27 mouse cellular contexts compared by ENCODE assay signal in the genomic region with DNA sequence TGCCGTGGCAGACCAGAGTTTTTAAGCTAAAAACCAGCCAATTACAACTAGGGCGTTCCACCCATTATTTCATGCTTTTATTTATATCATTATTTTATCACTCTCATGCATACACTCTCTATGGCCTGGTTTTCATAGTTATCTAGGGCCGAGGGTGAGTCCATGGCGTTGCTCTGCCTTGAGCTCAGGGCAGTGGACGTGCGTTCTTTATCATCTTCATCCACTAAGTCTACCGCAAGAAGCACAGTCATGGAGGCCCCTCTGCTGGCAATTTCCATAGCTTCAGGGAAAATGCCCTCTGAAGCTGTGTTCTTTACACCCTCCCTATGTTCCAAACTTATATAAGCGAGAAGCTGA.
DNase-seq lines count a peak whose midpoint lies in the region; ATAC-seq and TF ChIP-seq lines count a peak whose summit lies in the region.
"Had no signal": no experiment of that assay in that cellular context is flagged by ENCODE, and none has a peak within 500 bp of the region (broad histone marks: within the 10 kb centered on the region; RNA-seq: fewer than 3 reads in every experiment).

No protein-coding gene starts in this region.

- TF ChIP-seq POLR2A in bone marrow, adult 2 months (IDR thresholded peaks at IDR 0.05; ENCODE audit: borderline replicate concordance, control insufficient read depth, low read depth, low read length): no peak
- TF ChIP-seq POLR2A in heart, adult 2 months (IDR thresholded peaks at IDR 0.05; ENCODE audit: insufficient read depth, low read depth, low read length): no peak

- peak; percentile 53 for ATAC-seq in common myeloid progenitor, adult 5-6 weeks (replicated peaks; ENCODE audit: low read depth, poor library complexity, severe bottlenecking)
- peak; percentile 83 for ATAC-seq in liver, embryonic 12.5 days
- ATAC-seq in megakaryocyte progenitor cell, adult 5-6 weeks (replicated peaks; ENCODE audit: poor library complexity): peak; percentile 80
- ATAC-seq: activated CD4-positive, CD25-positive, alpha-beta regulatory T cell, adult 4 months; forebrain, embryonic 16.5 days; hindbrain, postnatal 0 days; intestine, embryonic 16.5 days had no signal

- no peaks in the 10 kb centered on the region; the same call in 1 of the 2 replicates for H3K4me1 ChIP-seq in bone marrow, adult 2 months (ENCODE audit: control insufficient read depth, insufficient read depth, low read length)
- peaks cover 16% of the 10 kb centered on the region for H3K4me1 ChIP-seq in liver, embryonic 12.5 days
- no peaks in the 10 kb centered on the region for H3K4me1 ChIP-seq in heart, adult 2 months (ENCODE audit: control insufficient read depth, insufficient read depth, low read length)
- H3K4me1 ChIP-seq: embryonic facial prominence, embryonic 13.5 days; heart, embryonic 12.5 days; limb, embryonic 12.5 days; neural tube, embryonic 13.5 days had no signal

- H3K36me3 ChIP-seq in liver, embryonic 12.5 days: no peaks in the 10 kb centered on the region
- H3K36me3 ChIP-seq in heart, adult 2 months (ENCODE audit: control insufficient read depth, insufficient read depth, low read length): no peaks in the 10 kb centered on the region
- H3K36me3 ChIP-seq: embryonic facial prominence, embryonic 13.5 days; heart, embryonic 12.5 days; limb, embryonic 12.5 days; neural tube, embryonic 13.5 days had no signal

- H3K27me3 ChIP-seq in liver, embryonic 12.5 days (replicated peaks): peaks cover 22% of the 10 kb centered on the region
- no peaks in the 10 kb centered on the region for H3K27me3 ChIP-seq in heart, adult 2 months (ENCODE audit: control insufficient read depth, insufficient read depth, low read length)
- H3K27me3 ChIP-seq: embryonic facial prominence, embryonic 13.5 days; limb, embryonic 12.5 days; neural tube, embryonic 13.5 days had no signal

- peak overlapping the region; percentile 26; the same call in 1 of the 2 replicates for H3K4me2 ChIP-seq in liver, embryonic 12.5 days
- H3K4me2 ChIP-seq: embryonic facial prominence, embryonic 13.5 days; heart, embryonic 12.5 days; limb, embryonic 12.5 days; neural tube, embryonic 13.5 days had no signal

- peak overlapping the region; percentile 32; the same call in 1 of the 2 replicates for H3K27ac ChIP-seq in bone marrow, adult 2 months (ENCODE audit: control insufficient read depth, insufficient read depth, low read depth, low read length, poor library complexity)
- peak overlapping the region; percentile 61 for H3K27ac ChIP-seq in liver, embryonic 12.5 days
- no peak overlapping the region for H3K27ac ChIP-seq in heart, adult 2 months
- H3K27ac ChIP-seq: embryonic facial prominence, embryonic 13.5 days; hindbrain, postnatal 0 days; limb, embryonic 12.5 days; neural tube, embryonic 13.5 days had no signal

- no peak for TF ChIP-seq CTCF in bone marrow, adult 2 months (IDR thresholded peaks at IDR 0.05; ENCODE audit: control insufficient read depth, insufficient read depth, low read length)
- no peak for TF ChIP-seq CTCF in heart, adult 2 months (IDR thresholded peaks at IDR 0.05)

- intact Hi-C loops in heart, postnatal 36 days (cut with DNase I): no loop called here
- intact Hi-C loops in heart, adult 2 months (cut with DNase I): no loop called here

- H3K9me3 ChIP-seq in liver, embryonic 12.5 days (replicated peaks): no peaks in the 10 kb centered on the region
- H3K9me3 ChIP-seq: embryonic facial prominence, embryonic 13.5 days; heart, embryonic 12.5 days; limb, embryonic 12.5 days; neural tube, embryonic 13.5 days had no signal

- no peaks in the 10 kb centered on the region for H3K79me2 ChIP-seq in heart, adult 2 months (replicated peaks; ENCODE audit: control insufficient read depth, insufficient read depth, low read length)

- no peak for TF ChIP-seq EP300 in heart, adult 2 months (IDR thresholded peaks at IDR 0.05; ENCODE audit: insufficient read depth, low read depth, low read length)

- 0 out of 2 replicates have a peak overlapping the region, but pooled peaks have one; percentile 4 for H3K9ac ChIP-seq in liver, embryonic 12.5 days
- H3K9ac ChIP-seq in heart, adult 2 months (ENCODE audit: low read depth, low read length): no peak overlapping the region
- H3K9ac ChIP-seq: embryonic facial prominence, embryonic 13.5 days; heart, embryonic 12.5 days; limb, embryonic 12.5 days; neural tube, embryonic 13.5 days had no signal

- no peak overlapping the region for H3K4me3 ChIP-seq in bone marrow, adult 2 months (replicated peaks; ENCODE audit: control insufficient read depth, low read depth, low read length)
- H3K4me3 ChIP-seq in liver, embryonic 12.5 days: no peak overlapping the region
- no peak overlapping the region for H3K4me3 ChIP-seq in heart, adult 2 months
- H3K4me3 ChIP-seq: embryonic facial prominence, embryonic 13.5 days; heart, embryonic 12.5 days; limb, embryonic 12.5 days; neural tube, embryonic 13.5 days had no signal

- no peak for DNase-seq in heart, postnatal 36 days
- no peak for DNase-seq in cerebellum, adult 9-10 months
- no peak for DNase-seq in heart, adult 2 months
- DNase-seq: adrenal gland, adult 8-10 months; cerebellum, adult 11 months; cerebellum, postnatal 14 days; gastrocnemius, postnatal 14 days; heart, adult 11 months; heart, postnatal 10 days; kidney, postnatal 36 days; lung, adult 2 months; lung, postnatal 14 days; midbrain, embryonic 14.5 days; retina, postnatal 1 day; right cerebral cortex, postnatal 4 days had no signal

- whole genome bisulfite sequencing in bone marrow, adult 2 months: 68% methylated on average over 8 of the region's 8 CpGs
- 58% methylated on average over 8 of the region's 8 CpGs for WGBS in liver, embryonic 12.5 days (ENCODE audit: insufficient replicate concordance)
- 71% methylated on average over 8 of the region's 8 CpGs for WGBS in heart, adult 2 months
